Mouse (Mus musculus) macrophage (primary cell): ENCODE results near the gene Tekt1. TPM values are rescaled to one million over a fixed set of nuclear protein-coding genes. Genes with fewer than 3 reads are reported as not detected.

Experiments
- H3K27ac ChIP-seq: fragments of 350-480 bp; formaldehyde crosslinking; 2 replicates; pipeline ENCODE4 v1.9.0; 2021
- H3K36me3 ChIP-seq: fragments of 350-480 bp; formaldehyde crosslinking; 2 replicates; pipeline ENCODE4 v1.9.0; 2021; ENCODE audit errors: inconsistent target
- H3K4me3 ChIP-seq: fragments of 350-480 bp; formaldehyde crosslinking; 2 replicates; pipeline ENCODE4 v1.9.0; 2021; ENCODE audit errors: inconsistent target
- H3K79me2 ChIP-seq: fragments of 350-480 bp; formaldehyde crosslinking; 2 replicates; pipeline ENCODE4 v1.9.0; 2021; ENCODE audit errors: inconsistent target
- WGBS: methylation state at CpG from one replicate; pipeline ENCODE4 v1.1.7; 2026; ENCODE audit warnings: inconsistent platforms; ENCODE audit not compliant: missing documents; 5-methylcytosine and 5-hydroxymethylcytosine counted together
- polyA plus RNA-seq: library from polyadenylated mRNA; stranded (reverse); fragments of 250-400 nt; gene quantifications from 3 replicates; pipeline ENCODE4 v1.2.4, GENCODE M21; 2018; ENCODE audit warnings: inconsistent platforms

Tekt1 gene
- polyA plus RNA-seq, 1 experiment from 2014 or later: not detected

GRCm38 (mm10) chr11:72397811-72398525, 35.7 kb upstream of the Tekt1 start:
- no peaks in the 10 kb centered on the region for H3K79me2 ChIP-seq
- no peak overlapping the region for H3K4me3 ChIP-seq
- H3K36me3 ChIP-seq: no peaks in the 10 kb centered on the region
- WGBS: 95% methylated on average over 8 of the region's 8 CpGs
- no peak overlapping the region for H3K27ac ChIP-seq

DNA sequence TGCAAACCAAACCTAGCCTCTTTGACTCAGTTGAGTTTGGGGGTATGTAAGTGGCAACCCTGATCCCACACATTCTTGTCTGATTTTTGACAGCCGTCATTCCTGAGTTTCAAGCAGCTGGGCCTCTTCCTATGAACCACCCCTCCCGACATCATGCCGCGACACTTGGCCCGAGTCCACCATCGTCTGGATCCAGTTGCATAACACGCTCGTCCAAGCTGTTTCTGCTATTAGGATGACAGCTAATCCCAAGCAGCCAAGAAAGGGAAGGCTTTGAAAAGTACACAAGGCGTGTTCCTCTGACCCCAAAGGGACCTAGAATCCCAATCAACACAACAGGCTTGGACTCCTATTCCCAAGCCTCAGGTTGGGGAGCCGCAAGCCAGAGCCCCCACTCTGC, 34.8 kb upstream of the Tekt1 start:
- H3K27ac ChIP-seq: no peak overlapping the region
- no peak overlapping the region for H3K4me3 ChIP-seq
- no peaks in the 10 kb centered on the region for H3K79me2 ChIP-seq
- H3K36me3 ChIP-seq: no peaks in the 10 kb centered on the region
- 76% methylated on average over 10 of the region's 10 CpGs for WGBS

GRCm38 (mm10) chr11:72396621-72397020, 34.4 kb upstream of the Tekt1 start:
- H3K4me3 ChIP-seq: no peak overlapping the region
- 82% methylated on average over 7 of the region's 7 CpGs for WGBS
- no peaks in the 10 kb centered on the region for H3K79me2 ChIP-seq
- H3K36me3 ChIP-seq: no peaks in the 10 kb centered on the region
- no peak overlapping the region for H3K27ac ChIP-seq

DNA sequence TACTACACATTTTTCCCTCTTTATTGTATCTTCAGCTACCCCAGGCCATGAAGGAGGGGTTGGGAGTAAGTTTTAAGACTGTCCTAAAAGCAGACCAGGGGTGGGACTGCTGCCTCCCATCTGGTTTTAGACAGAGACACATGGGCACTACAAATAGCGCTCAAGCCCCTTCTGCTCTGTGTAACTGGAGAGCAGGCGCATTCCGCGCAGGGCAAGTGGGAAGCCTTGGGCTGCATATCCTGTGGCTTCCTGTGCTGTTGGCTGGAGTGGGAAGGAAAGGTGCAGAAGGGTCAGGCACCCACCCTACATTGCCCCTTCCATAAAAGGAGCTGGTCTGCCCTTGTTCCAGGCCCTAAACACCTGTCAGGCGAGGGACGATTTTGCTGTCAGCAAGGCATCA, 33.4 kb upstream of the Tekt1 start:
- Histone ChIP-seq H3K36me3 (no peaks in the 10 kb centered on the region), H3K4me3 (no peak overlapping the region), H3K27ac (no peak overlapping the region), H3K79me2 (no peaks in the 10 kb centered on the region)
- 94% methylated on average over 6 of the region's 6 CpGs for WGBS

DNA sequence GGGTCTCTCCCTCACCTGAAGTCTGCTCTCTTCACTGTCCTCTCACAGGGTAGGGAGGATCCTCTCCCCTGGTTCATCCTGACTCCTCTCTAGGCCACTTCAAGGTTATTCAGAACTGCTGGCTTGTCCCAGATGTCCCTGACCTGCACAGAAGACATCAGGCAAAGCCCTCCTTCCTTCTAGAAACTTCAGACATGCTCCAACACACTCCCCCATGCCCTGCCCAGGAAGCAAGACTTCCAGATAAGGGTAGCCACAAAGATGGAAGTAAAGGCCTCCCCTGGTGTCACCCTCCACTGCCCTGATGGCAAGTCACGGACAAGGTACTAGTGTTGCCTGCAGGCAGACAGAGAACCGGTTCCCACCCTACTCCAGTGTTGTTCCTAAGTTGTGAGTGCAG, 32.5 kb upstream of the Tekt1 start:
- Histone ChIP-seq H3K27ac (no peak overlapping the region), H3K79me2 (no peaks in the 10 kb centered on the region), H3K36me3 (no peaks in the 10 kb centered on the region), H3K4me3 (no peak overlapping the region)
- WGBS: 43% methylated on average over 2 of the region's 2 CpGs

- 90% methylated on average over 5 of the region's 5 CpGs for WGBS
- no peak overlapping the region for H3K27ac ChIP-seq
- no peaks in the 10 kb centered on the region for H3K79me2 ChIP-seq
- H3K4me3 ChIP-seq: no peak overlapping the region
- no peaks in the 10 kb centered on the region for H3K36me3 ChIP-seq
Observed at GRCm38 (mm10) chr11:72393669-72394068, 31.4 kb upstream of the Tekt1 start.

DNA sequence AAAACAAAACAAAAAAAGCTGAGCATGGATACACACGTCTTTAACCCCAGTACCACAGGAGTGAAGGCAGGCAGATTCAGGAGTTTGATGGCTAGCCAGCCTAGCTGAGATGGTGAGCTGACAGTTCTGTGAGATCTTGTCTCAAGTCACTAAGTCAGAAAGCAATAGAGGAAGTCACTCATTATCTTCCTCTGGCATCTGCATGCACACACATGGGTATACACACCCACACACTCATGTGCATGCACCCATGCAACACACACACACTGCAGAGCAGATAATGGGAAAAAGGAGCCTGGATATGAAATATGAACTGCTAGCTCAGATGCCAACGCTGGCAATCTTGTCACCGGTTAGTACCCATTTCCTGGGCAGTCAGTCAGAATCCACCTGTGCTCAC, 31.0 kb upstream of the Tekt1 start:
- Histone ChIP-seq H3K27ac (no peak overlapping the region), H3K79me2 (no peaks in the 10 kb centered on the region), H3K4me3 (no peak overlapping the region), H3K36me3 (no peaks in the 10 kb centered on the region)
- 60% methylated on average over 3 of the region's 3 CpGs for WGBS

- H3K79me2 ChIP-seq: no peaks in the 10 kb centered on the region
- 91% methylated on average over 13 of the region's 13 CpGs for WGBS
- no peak overlapping the region for H3K4me3 ChIP-seq
- no peak overlapping the region for H3K27ac ChIP-seq
- H3K36me3 ChIP-seq: no peaks in the 10 kb centered on the region
Observed at GRCm38 (mm10) chr11:72391181-72391580, 28.9 kb upstream of the Tekt1 start.

DNA sequence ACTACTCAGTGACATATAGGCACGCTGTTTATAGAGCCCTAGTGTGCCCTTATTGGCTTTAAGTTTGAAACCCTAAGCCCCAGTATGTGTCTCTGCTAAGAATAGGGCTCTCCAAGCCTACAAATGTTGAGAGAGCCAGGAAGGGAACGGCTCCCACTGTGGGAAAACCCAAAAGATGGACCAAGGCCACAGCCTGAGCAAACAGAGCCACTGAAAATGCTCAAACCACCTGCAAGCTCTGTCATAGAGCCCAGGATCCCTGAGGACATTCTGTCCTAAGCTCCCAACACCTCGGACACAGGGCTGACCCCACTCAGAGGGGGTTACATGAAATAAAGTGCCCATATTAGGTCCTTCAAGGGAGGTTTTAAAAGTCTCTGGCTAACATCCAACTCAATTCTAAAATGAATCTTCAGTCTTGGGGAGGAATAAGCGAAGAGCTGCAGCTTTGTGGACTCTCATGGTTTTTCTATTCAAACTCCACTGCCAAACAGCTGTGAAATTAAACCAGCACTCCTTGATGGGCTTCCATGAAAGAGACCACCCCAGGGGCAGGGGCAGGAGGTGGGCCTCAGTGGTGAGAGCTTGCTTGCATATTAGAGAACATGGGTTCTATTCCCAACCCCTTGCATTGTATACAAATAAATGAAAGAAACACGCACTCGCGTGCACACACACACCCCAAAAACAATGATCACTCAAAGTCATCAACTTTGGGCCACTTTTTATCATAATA, 27.3 kb upstream of the Tekt1 start:
- Histone ChIP-seq H3K79me2 (no peaks in the 10 kb centered on the region), H3K4me3 (no peak overlapping the region), H3K27ac (no peak overlapping the region), H3K36me3 (no peaks in the 10 kb centered on the region)
- WGBS: 90% methylated on average over 7 of the region's 7 CpGs

DNA sequence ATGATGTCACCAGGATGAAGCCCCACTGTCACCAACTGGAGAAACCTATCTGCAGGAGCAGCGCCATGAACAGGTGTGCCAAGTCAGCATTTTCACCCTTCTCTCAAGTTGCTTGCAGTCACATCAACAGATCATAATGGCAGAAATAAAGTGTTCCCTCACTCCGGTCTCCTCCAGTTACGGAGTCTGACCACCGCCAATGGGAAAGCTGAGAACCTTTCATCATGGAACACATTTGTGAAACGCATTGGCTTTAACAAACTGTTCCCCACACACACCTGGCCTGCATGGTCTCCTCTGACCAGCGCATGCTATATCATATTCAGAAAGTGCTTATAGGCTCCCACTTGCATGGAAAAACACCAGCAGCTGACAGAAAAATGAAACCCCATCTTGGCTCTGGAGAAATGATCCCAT, 25.9 kb upstream of the Tekt1 start:
- no peak overlapping the region for H3K27ac ChIP-seq
- H3K36me3 ChIP-seq: no peaks in the 10 kb centered on the region
- H3K4me3 ChIP-seq: no peak overlapping the region
- H3K79me2 ChIP-seq: no peaks in the 10 kb centered on the region
- WGBS: 95% methylated on average over 6 of the region's 6 CpGs

- Histone ChIP-seq H3K27ac (no peak overlapping the region), H3K79me2 (no peaks in the 10 kb centered on the region), H3K36me3 (no peaks in the 10 kb centered on the region), H3K4me3 (no peak overlapping the region)
- 88% methylated on average over 4 of the region's 4 CpGs for WGBS
Observed at GRCm38 (mm10) chr11:72379351-72379750, 17.1 kb upstream of the Tekt1 start.

- Histone ChIP-seq H3K27ac (no peak overlapping the region), H3K36me3 (no peaks in the 10 kb centered on the region), H3K79me2 (no peaks in the 10 kb centered on the region), H3K4me3 (no peak overlapping the region)
- 83% methylated on average over 7 of the region's 7 CpGs for WGBS
Observed at GRCm38 (mm10) chr11:72378222-72378621, 16.0 kb upstream of the Tekt1 start.

DNA sequence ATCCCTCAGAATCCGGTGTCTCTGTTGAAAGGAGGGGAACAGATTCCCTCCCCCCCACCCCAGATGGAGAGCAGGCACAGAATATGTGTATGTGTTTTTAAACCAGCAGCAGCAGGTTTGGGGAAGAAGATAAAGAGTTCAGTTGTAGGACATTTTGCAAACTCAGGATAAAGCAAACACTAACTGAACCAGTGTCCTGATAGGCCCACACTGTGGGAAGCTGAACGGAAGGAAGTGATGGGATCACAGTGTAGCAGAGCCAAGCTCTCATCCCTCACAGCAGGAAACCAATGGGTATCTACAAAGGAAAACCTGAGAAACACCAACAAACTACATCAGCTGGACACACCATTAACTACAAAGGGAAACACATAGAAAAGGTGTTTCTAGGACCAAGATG, 14.3 kb upstream of the Tekt1 start:
- no peak overlapping the region for H3K4me3 ChIP-seq
- 85% methylated on average over 2 of the region's 2 CpGs for WGBS
- no peak overlapping the region for H3K27ac ChIP-seq
- no peaks in the 10 kb centered on the region for H3K36me3 ChIP-seq
- H3K79me2 ChIP-seq: no peaks in the 10 kb centered on the region

- no peak overlapping the region for H3K27ac ChIP-seq
- H3K79me2 ChIP-seq: no peaks in the 10 kb centered on the region
- no peak overlapping the region for H3K4me3 ChIP-seq
- 34% methylated on average over 12 of the region's 12 CpGs for WGBS
- H3K36me3 ChIP-seq: no peaks in the 10 kb centered on the region
Observed at GRCm38 (mm10) chr11:72369904-72370672, 7.8 kb upstream of the Tekt1 start.
